ENCODE assay signal across 8 mouse cellular contexts in genomic region chr9:23250026-23250425, GRCm38 (mm10). TPM values are rescaled to one million over a fixed set of nuclear protein-coding genes. Genes with fewer than 3 reads are reported as not detected.
DNase-seq lines count a peak whose midpoint lies in the region; ATAC-seq and TF ChIP-seq lines count a peak whose summit lies in the region.

No protein-coding gene starts in this region.

- no peaks in the 10 kb centered on the region for H3K9me3 ChIP-seq in hindbrain, postnatal 0 days (ENCODE audit: low read length)
- H3K9me3 ChIP-seq in midbrain, embryonic 10.5 days (replicated peaks): no peaks in the 10 kb centered on the region

- H3K36me3 ChIP-seq in hindbrain, postnatal 0 days (ENCODE audit: insufficient read depth, low read length): no peaks in the 10 kb centered on the region
- H3K36me3 ChIP-seq in midbrain, embryonic 10.5 days: no peaks in the 10 kb centered on the region

- H3K27me3 ChIP-seq in hindbrain, postnatal 0 days (ENCODE audit: insufficient read depth, low read length): no peaks in the 10 kb centered on the region
- H3K27me3 ChIP-seq in midbrain, embryonic 10.5 days (ENCODE audit: low read depth, poor library complexity, severe bottlenecking): peaks cover 12% of the 10 kb centered on the region

- H3K4me2 ChIP-seq in hindbrain, postnatal 0 days (ENCODE audit: low read depth, low read length): no peak overlapping the region

- H3K4me3 ChIP-seq in hindbrain, postnatal 0 days (ENCODE audit: low read length): no peak overlapping the region
- no peak overlapping the region for H3K4me3 ChIP-seq in midbrain, embryonic 10.5 days

- ATAC-seq in hindbrain, postnatal 0 days: peak; percentile 86
- ATAC-seq in erythroid progenitor cell, adult 5-6 weeks (replicated peaks; ENCODE audit: low FRiP score, poor library complexity, severe bottlenecking): no peak

- TF ChIP-seq CTCF in hindbrain, postnatal 0 days (IDR thresholded peaks at IDR 0.05; ENCODE audit: low read depth): peak; percentile 98

- DNase-seq in WW6 (ENCODE audit: low read depth, low spot score): peak; percentile 39
- peak; percentile 90 to 91 for DNase-seq in cerebellum, postnatal 10 days
- peak; percentile 55 to 66 for DNase-seq in frontal cortex, postnatal 25 days (ENCODE audit: low spot score in 2 of 2)
- DNase-seq in hindbrain, postnatal 0 days (ENCODE audit: low spot score): peak; percentile 90
- DNase-seq in left cerebral cortex, adult 18-20 months (ENCODE audit: low spot score in 2 of 2): peak; percentile 82 to 85
- DNase-seq in midbrain, embryonic 10.5 days (ENCODE audit: low spot score): peak; percentile 76
- DNase-seq in right cerebral cortex, postnatal 4 days: peak; percentile 85

- WGBS in hindbrain, postnatal 0 days: 10% methylated on average over 5 of the region's 5 CpGs
- WGBS in midbrain, embryonic 10.5 days: 8% methylated on average over 5 of the region's 5 CpGs

- H3K27ac ChIP-seq in hindbrain, postnatal 0 days: no peak overlapping the region
- no peak overlapping the region for H3K27ac ChIP-seq in midbrain, embryonic 10.5 days (replicated peaks)

- no peak overlapping the region for H3K9ac ChIP-seq in hindbrain, postnatal 0 days (replicated peaks; ENCODE audit: low read length)

- H3K4me1 ChIP-seq in hindbrain, postnatal 0 days (ENCODE audit: insufficient read depth, low read length): no peaks in the 10 kb centered on the region
- H3K4me1 ChIP-seq in midbrain, embryonic 10.5 days: peaks cover 11% of the 10 kb centered on the region

RNA-seq across cellular contexts. Expression of gene Bmper, which starts 27.1 kb away (rescaled TPM):
- 9.9 and 10.2 TPM in 2 replicates for total RNA-seq in hindbrain, postnatal 0 days (2014; rRNA removed)
- 6.7 and 8.1 TPM in 2 replicates for polyA plus RNA-seq in hindbrain, postnatal 0 days (2015; fragmentation: Nextera tagmentation; extraction: Ambion mirVana)
- total RNA-seq in left cerebral cortex, adult 18-20 months (2021): 10 to 100 TPM in 1 of 2 experiments, 1 to 10 TPM in 1; 6.4 to 11.8 TPM
- 0.72 and 1.6 TPM in 2 replicates for polyA plus RNA-seq in midbrain, embryonic 10.5 days (2016; fragmentation: Nextera tagmentation; extraction: Ambion mirVana)
- not detected in 2 replicates for total RNA-seq in erythroid progenitor cell, adult 5-6 weeks (2015; ENCODE audit: low replicate concordance)
- total RNA-seq in erythroid progenitor cell, adult 5-6 weeks (2017; ENCODE audit: low replicate concordance): 0.51 TPM in 1 of 2 replicates, not detected in the other

Comparison
In these comparisons a context has a peak if more than half of its experiments do, and no peak if none do; other contexts are left out.
1. DNase-seq: peak in every context shown above with its lines; median percentile 90 in cerebellum, postnatal 10 days; 90 in hindbrain, postnatal 0 days; 85 in right cerebral cortex, postnatal 4 days; 84 in left cerebral cortex, adult 18-20 months; 76 in midbrain, embryonic 10.5 days; 60 in frontal cortex, postnatal 25 days; 39 in WW6.